17 mouse cellular contexts compared by ENCODE assay signal in genomic region chr7:66282984-66283612, GRCm38 (mm10).
A peak's percentile ranks its signal among the peaks of the same experiment; 100 is the strongest.
DNase-seq lines count a peak whose midpoint lies in the region; ATAC-seq and TF ChIP-seq lines count a peak whose summit lies in the region.
"Had no signal": no experiment of that assay in that cellular context is flagged by ENCODE, and none has a peak within 500 bp of the region (broad histone marks: within the 10 kb centered on the region; RNA-seq: fewer than 3 reads in every experiment).

No protein-coding gene starts in this region.

- 12% methylated on average over 10 of the region's 10 CpGs for WGBS in hindbrain, embryonic 15.5 days
- 66% methylated on average over 10 of the region's 10 CpGs for WGBS in liver, postnatal 0 days (ENCODE audit: insufficient replicate concordance)
- WGBS in heart, embryonic 10.5 days = 24% methylated on average over 10 of the region's 10 CpGs

- TF ChIP-seq CTCF in liver, postnatal 0 days (IDR thresholded peaks at IDR 0.05; ENCODE audit: low read depth) = no peak

- peak overlapping the region; percentile 33 for H3K27ac ChIP-seq in hindbrain, embryonic 15.5 days (replicated peaks)
- H3K27ac ChIP-seq in liver, postnatal 0 days (ENCODE audit: low read depth) = no peak overlapping the region
- no peak overlapping the region for H3K27ac ChIP-seq in heart, embryonic 10.5 days
- H3K27ac ChIP-seq: limb, embryonic 15.5 days had no signal

- ATAC-seq in hindbrain, embryonic 15.5 days (ENCODE audit: low FRiP score, low read depth) = peak; percentile 56; the same call in 1 of the 2 replicates
- no peak for ATAC-seq in liver, postnatal 0 days
- ATAC-seq: CD4-positive, CD25-positive, alpha-beta regulatory T cell, adult 4 months; Patski had no signal

- no peak overlapping the region for H3K9ac ChIP-seq in hindbrain, embryonic 15.5 days
- no peak overlapping the region for H3K9ac ChIP-seq in liver, postnatal 0 days (replicated peaks)
- H3K9ac ChIP-seq: limb, embryonic 15.5 days had no signal

- no peak for TF ChIP-seq EP300 in liver, postnatal 0 days (IDR thresholded peaks at IDR 0.05; ENCODE audit: low read depth)

- no peak overlapping the region; the same call in 1 of the 2 replicates for H3K4me2 ChIP-seq in hindbrain, embryonic 15.5 days
- H3K4me2 ChIP-seq in liver, postnatal 0 days (ENCODE audit: low read depth, low read length) = no peak overlapping the region
- H3K4me2 ChIP-seq: limb, embryonic 15.5 days had no signal

- H3K4me1 ChIP-seq in hindbrain, embryonic 15.5 days (replicated peaks) = peaks cover 13% of the 10 kb centered on the region; the same call in 1 of the 2 replicates
- 0 out of 2 replicates have a peak, but pooled peaks cover 3% of the 10 kb centered on the region for H3K4me1 ChIP-seq in liver, postnatal 0 days (ENCODE audit: insufficient read depth)
- peaks cover 15% of the 10 kb centered on the region for H3K4me1 ChIP-seq in heart, embryonic 10.5 days
- H3K4me1 ChIP-seq: limb, embryonic 15.5 days had no signal

- H3K27me3 ChIP-seq in hindbrain, embryonic 15.5 days = no peaks in the 10 kb centered on the region; the same call in 1 of the 2 replicates
- H3K27me3 ChIP-seq in liver, postnatal 0 days (ENCODE audit: insufficient read depth, low read length) = no peaks in the 10 kb centered on the region
- H3K27me3 ChIP-seq in heart, embryonic 10.5 days (ENCODE audit: insufficient read depth, poor library complexity, severe bottlenecking) = no peaks in the 10 kb centered on the region
- H3K27me3 ChIP-seq: limb, embryonic 15.5 days; Patski had no signal

- intact Hi-C loops in left cerebral cortex, postnatal 36 days (cut with DNase I) = no loop called here

- H3K4me3 ChIP-seq in hindbrain, embryonic 15.5 days = no peak overlapping the region
- H3K4me3 ChIP-seq in liver, postnatal 0 days (ENCODE audit: low read depth, low read length) = no peak overlapping the region
- H3K4me3 ChIP-seq in heart, embryonic 10.5 days = no peak overlapping the region
- H3K4me3 ChIP-seq: limb, embryonic 15.5 days had no signal

- H3K36me3 ChIP-seq in hindbrain, embryonic 15.5 days = no peaks in the 10 kb centered on the region
- peaks cover 35% of the 10 kb centered on the region for H3K36me3 ChIP-seq in liver, postnatal 0 days (replicated peaks; ENCODE audit: insufficient read depth, low read length)
- H3K36me3 ChIP-seq in heart, embryonic 10.5 days = peaks cover 37% of the 10 kb centered on the region

- peak; percentile 72 for DNase-seq in ES-CJ7 (ENCODE audit: low read depth, low spot score)
- DNase-seq in embryo, embryonic 11 days = peak; percentile 66
- DNase-seq in neural tube, embryonic 10.5 days (ENCODE audit: extremely low spot score, low spot score) = peak; percentile 50
- DNase-seq in liver, postnatal 0 days = no peak
- DNase-seq in left cerebral cortex, postnatal 36 days (ENCODE audit: low spot score in 2 of 2) = no peak
- no peak for DNase-seq in heart, embryonic 10.5 days (ENCODE audit: low spot score)
- DNase-seq: adrenal gland, postnatal 14 days; heart, adult 18-20 months; heart, postnatal 4 days; kidney, postnatal 10 days; layer of hippocampus, postnatal 36 days; lung, postnatal 10 days; thymus, adult 18-20 months had no signal

- H3K9me3 ChIP-seq in hindbrain, embryonic 15.5 days = no peaks in the 10 kb centered on the region
- no peaks in the 10 kb centered on the region for H3K9me3 ChIP-seq in liver, postnatal 0 days (ENCODE audit: low read length)
- H3K9me3 ChIP-seq in heart, embryonic 10.5 days = no peaks in the 10 kb centered on the region
- H3K9me3 ChIP-seq: limb, embryonic 15.5 days had no signal

Comparison
In these comparisons a context has a peak if more than half of its experiments do, and no peak if none do; other contexts are left out.
1. DNase-seq: peak in ES-CJ7 (single experiment), embryo, embryonic 11 days (single experiment) and neural tube, embryonic 10.5 days (single experiment); none in liver, postnatal 0 days (single experiment), left cerebral cortex, postnatal 36 days (0 of 2) and heart, embryonic 10.5 days (single experiment).